Mouse (Mus musculus) forebrain, embryonic 11.5 days (tissue): Measurements from ENCODE around the gene Mov10l1. TPM values are rescaled to one million over a fixed set of nuclear protein-coding genes. Genes with fewer than 3 reads are reported as not detected.
A peak's percentile ranks its signal among the peaks of the same experiment; 100 is the strongest.

Source experiments
- ATAC-seq: fragments of 200-750 bp; cut with Nextera tagmentation; replicated peaks from 2 replicates; pipeline ENCODE4 v1.8.0; 2017; ENCODE audit warnings: moderate TSS enrichment; ENCODE audit not compliant: low FRiP score
- DNase-seq: peaks from one replicate; pipeline ENCODE4 v3.0.0-alpha.2; 2017; ENCODE audit warnings: low spot score
- H3K27ac ChIP-seq: fragments of 300-500 bp; sonication (generic); 2 replicates; pipeline ENCODE4 v1.5.1; 2014; ENCODE audit warnings: low read depth, low read length
- H3K27me3 ChIP-seq: fragments of 300-500 bp; sonication (generic); 2 replicates; pipeline ENCODE4 v1.6.1; 2014; ENCODE audit warnings: mild to moderate bottlenecking, low read length, mixed read lengths; ENCODE audit not compliant: control insufficient read depth, insufficient read depth
- H3K36me3 ChIP-seq: fragments of 300-500 bp; sonication (generic); 2 replicates; pipeline ENCODE4 v1.6.1; 2014; ENCODE audit warnings: mild to moderate bottlenecking, low read length, moderate library complexity, mixed read lengths; ENCODE audit not compliant: control insufficient read depth, insufficient read depth
- H3K4me1 ChIP-seq: fragments of 300-500 bp; sonication (generic); replicated peaks from 2 replicates; pipeline ENCODE4 v1.6.1; 2014; ENCODE audit warnings: low read length, mixed read lengths; ENCODE audit not compliant: control insufficient read depth, insufficient read depth
- H3K4me2 ChIP-seq: fragments of 300-500 bp; sonication (generic); 2 replicates; pipeline ENCODE4 v1.6.1; 2014; ENCODE audit warnings: low read depth, mild to moderate bottlenecking, low read length, moderate library complexity, mixed read lengths; ENCODE audit not compliant: severe bottlenecking
- H3K4me3 ChIP-seq: fragments of 300-500 bp; sonication (generic); 2 replicates; pipeline ENCODE4 v1.5.1; 2014; ENCODE audit warnings: low read depth, low read length
- H3K9ac ChIP-seq: fragments of 300-500 bp; sonication (generic); 2 replicates; pipeline ENCODE4 v1.6.1; 2014; ENCODE audit warnings: low read length
- H3K9me3 ChIP-seq: fragments of 300-500 bp; sonication (generic); 2 replicates; pipeline ENCODE4 v1.6.1; 2016; ENCODE audit warnings: low read length, mixed read lengths; ENCODE audit not compliant: control insufficient read depth
- WGBS: fragments of 180-500 bp; shearing (Covaris S2); extraction: QIAGEN DNeasy Blood & Tissue Kit; methylation state at CpG from one replicate; pipeline ENCODE4 v1.1.7; 2014; 5-methylcytosine and 5-hydroxymethylcytosine counted together
- polyA plus RNA-seq: library from polyadenylated mRNA; unstranded; fragments of >200 nt; fragmentation: Nextera tagmentation; extraction: Ambion mirVana; gene quantifications from 2 replicates; pipeline ENCODE4 v1.2.1, GENCODE M21; 2014

Gene Mov10l1
- polyA plus RNA-seq, 1 experiment from 2014 or later: not detected

- WGBS: 3% methylated on average over 53 of the region's 53 CpGs
- Histone ChIP-seq H3K9ac (peak within 1 kb of the TSS; percentile 47), H3K4me3 (peak within 1 kb of the TSS; percentile 30), H3K36me3 (no peaks in the 10 kb centered on the region), H3K4me1 (peaks cover 2% of the 10 kb centered on the region; the same call in 1 of the 2 replicates), H3K27me3 (peaks cover 4% of the 10 kb centered on the region), H3K4me2 (peak within 1 kb of the TSS; percentile 60), H3K27ac (no peak within 1 kb of the TSS), H3K9me3 (no peaks in the 10 kb centered on the region)
- peak; percentile 82 for ATAC-seq
- DNase-seq: peak; percentile 68
These were observed 28.2 kb upstream of the Mov10l1 start, which contains the start of gene Ttll8 for GRCm38 (mm10) chr15:88954368-88955072. TSS of gene Ttll8 (minus strand) at chr15:88954418.

- Histone ChIP-seq H3K9me3 (no peaks in the 10 kb centered on the region), H3K4me2 (no peak overlapping the region), H3K27ac (no peak overlapping the region), H3K9ac (no peak overlapping the region), H3K36me3 (no peaks in the 10 kb centered on the region), H3K27me3 (peaks cover 4% of the 10 kb centered on the region), H3K4me3 (no peak overlapping the region), H3K4me1 (peaks cover 2% of the 10 kb centered on the region; the same call in 1 of the 2 replicates)
- DNase-seq (peak; percentile 38), ATAC-seq (no peak)
- 81% methylated on average over 6 of the region's 6 CpGs for WGBS
These were observed 27.4 kb upstream of the Mov10l1 start for GRCm38 (mm10) chr15:88955342-88955741.

GRCm38 (mm10) chr15:88957522-88957921, 25.2 kb upstream of the Mov10l1 start:
- Histone ChIP-seq H3K4me2 (no peak overlapping the region), H3K4me1 (peaks cover 2% of the 10 kb centered on the region; the same call in 1 of the 2 replicates), H3K27ac (no peak overlapping the region), H3K4me3 (no peak overlapping the region), H3K27me3 (peaks cover 4% of the 10 kb centered on the region), H3K9ac (no peak overlapping the region), H3K9me3 (no peaks in the 10 kb centered on the region), H3K36me3 (no peaks in the 10 kb centered on the region)
- WGBS: 90% methylated on average over 4 of the region's 4 CpGs
- DNase-seq: no peak
- no peak for ATAC-seq

GRCm38 (mm10) chr15:88964070-88964578, 18.6 kb upstream of the Mov10l1 start:
- no peaks in the 10 kb centered on the region; the same call in 1 of the 2 replicates for H3K36me3 ChIP-seq
- no peak overlapping the region for H3K4me2 ChIP-seq
- no peaks in the 10 kb centered on the region for H3K9me3 ChIP-seq
- no peak overlapping the region for H3K27ac ChIP-seq
- WGBS: 83% methylated on average over 2 of the region's 2 CpGs
- DNase-seq: no peak
- ATAC-seq: no peak
- no peak overlapping the region for H3K9ac ChIP-seq
- no peaks in the 10 kb centered on the region for H3K4me1 ChIP-seq
- no peak overlapping the region for H3K4me3 ChIP-seq
- H3K27me3 ChIP-seq: no peaks in the 10 kb centered on the region

GRCm38 (mm10) chr15:88972300-88972699, 10.4 kb upstream of the Mov10l1 start:
- H3K36me3 ChIP-seq: no peaks in the 10 kb centered on the region; the same call in 1 of the 2 replicates
- H3K27ac ChIP-seq: no peak overlapping the region
- H3K9me3 ChIP-seq: no peaks in the 10 kb centered on the region
- no peak overlapping the region for H3K9ac ChIP-seq
- WGBS: 90% methylated on average over 4 of the region's 4 CpGs
- DNase-seq (no peak), ATAC-seq (no peak)
- H3K4me2 ChIP-seq: no peak overlapping the region
- H3K4me1 ChIP-seq: no peaks in the 10 kb centered on the region
- no peaks in the 10 kb centered on the region for H3K27me3 ChIP-seq
- H3K4me3 ChIP-seq: no peak overlapping the region

- Histone ChIP-seq H3K9ac (peak within 1 kb of the TSS; percentile 51), H3K27me3 (no peaks in the 10 kb centered on the region), H3K4me3 (peak within 1 kb of the TSS; percentile 19), H3K27ac (peak within 1 kb of the TSS; percentile 95), H3K4me1 (peaks cover 7% of the 10 kb centered on the region; the same call in 1 of the 2 replicates), H3K36me3 (no peaks in the 10 kb centered on the region), H3K9me3 (no peaks in the 10 kb centered on the region), H3K4me2 (peak within 1 kb of the TSS; percentile 43)
- ATAC-seq (peak; percentile 93), DNase-seq (peak; percentile 82)
- 16% methylated on average over 10 of the region's 10 CpGs for WGBS
These were observed 4.2 kb upstream of the Mov10l1 start, which contains the start of gene Mlc1 for GRCm38 (mm10) chr15:88978281-88979137. TSS of gene Mlc1 (minus strand) at chr15:88979007.

- peak overlapping the region; percentile 95; the same call in 1 of the 2 replicates for H3K27ac ChIP-seq
- no peaks in the 10 kb centered on the region for H3K36me3 ChIP-seq
- H3K9ac ChIP-seq: no peak overlapping the region
- peak; percentile 88 for ATAC-seq
- H3K4me2 ChIP-seq: no peak overlapping the region
- H3K9me3 ChIP-seq: no peaks in the 10 kb centered on the region
- no peak overlapping the region for H3K4me3 ChIP-seq
- no peaks in the 10 kb centered on the region for H3K27me3 ChIP-seq
- no peak for DNase-seq
- WGBS: 20% methylated on average over 3 of the region's 3 CpGs
- H3K4me1 ChIP-seq: peaks cover 7% of the 10 kb centered on the region; the same call in 1 of the 2 replicates
These were observed 3.6 kb upstream of the Mov10l1 start for GRCm38 (mm10) chr15:88979138-88979446.

- H3K9ac ChIP-seq: no peak overlapping the region
- DNase-seq (no peak), ATAC-seq (no peak)
- no peaks in the 10 kb centered on the region for H3K9me3 ChIP-seq
- no peaks in the 10 kb centered on the region for H3K27me3 ChIP-seq
- 73% methylated on average over 2 of the region's 2 CpGs for WGBS
- H3K27ac ChIP-seq: no peak overlapping the region
- no peak overlapping the region for H3K4me2 ChIP-seq
- H3K4me1 ChIP-seq: no peaks in the 10 kb centered on the region
- no peaks in the 10 kb centered on the region for H3K36me3 ChIP-seq
- no peak overlapping the region for H3K4me3 ChIP-seq
These were observed 6.5 kb downstream of the Mov10l1 start for GRCm38 (mm10) chr15:88989236-88989635.
